ENCODE assay signal across 8 mouse cellular contexts in the genomic region with DNA sequence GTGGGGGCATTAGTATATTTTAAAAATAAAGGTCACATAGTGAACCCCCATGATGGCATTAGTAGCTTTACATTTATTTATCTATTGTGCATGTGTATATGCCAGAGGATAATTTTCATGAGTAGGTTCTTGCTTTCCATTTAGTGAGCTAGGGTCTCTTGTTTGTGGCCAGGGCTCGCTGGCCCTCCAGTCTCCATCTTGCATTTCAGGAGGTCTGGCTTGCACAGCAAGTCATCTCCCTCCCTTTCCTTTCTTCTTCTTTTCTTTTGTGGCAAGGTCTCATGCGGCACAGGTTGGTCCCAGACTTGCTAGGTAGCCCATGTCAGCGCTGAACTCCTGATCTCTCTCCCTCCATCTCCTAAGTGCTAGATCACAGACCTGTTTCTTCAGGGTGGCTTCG. TPM values are rescaled to one million over a fixed set of nuclear protein-coding genes. Genes with fewer than 3 reads are reported as not detected.
DNase-seq lines count a peak whose midpoint lies in the region; ATAC-seq and TF ChIP-seq lines count a peak whose summit lies in the region.

No protein-coding gene starts in this region.

- 0 out of 2 replicates have a peak overlapping the region, but pooled peaks have one; percentile 19 for H3K27ac ChIP-seq in embryonic facial prominence, embryonic 12.5 days
- peak overlapping the region; percentile 97; the same call in 1 of the 2 replicates for H3K27ac ChIP-seq in limb, embryonic 12.5 days
- H3K27ac ChIP-seq in stomach, postnatal 0 days (replicated peaks) = no peak overlapping the region

- peak overlapping the region; percentile 86 for H3K4me3 ChIP-seq in embryonic facial prominence, embryonic 12.5 days
- H3K4me3 ChIP-seq in limb, embryonic 12.5 days (replicated peaks) = peak overlapping the region; percentile 81
- H3K4me3 ChIP-seq in stomach, postnatal 0 days (ENCODE audit: low read depth, low read length) = peak overlapping the region; percentile 98

- no peaks in the 10 kb centered on the region for H3K36me3 ChIP-seq in embryonic facial prominence, embryonic 12.5 days
- H3K36me3 ChIP-seq in limb, embryonic 12.5 days = no peaks in the 10 kb centered on the region
- H3K36me3 ChIP-seq in stomach, postnatal 0 days (ENCODE audit: control insufficient read depth, insufficient read depth, low read length) = no peaks in the 10 kb centered on the region

- peak overlapping the region; percentile 52 for H3K4me2 ChIP-seq in embryonic facial prominence, embryonic 12.5 days (replicated peaks)
- peak overlapping the region; percentile 63 for H3K4me2 ChIP-seq in limb, embryonic 12.5 days
- peak overlapping the region; percentile 60 for H3K4me2 ChIP-seq in stomach, postnatal 0 days (replicated peaks; ENCODE audit: low read depth)

- no peaks in the 10 kb centered on the region for H3K9me3 ChIP-seq in embryonic facial prominence, embryonic 12.5 days
- no peaks in the 10 kb centered on the region for H3K9me3 ChIP-seq in limb, embryonic 12.5 days
- H3K9me3 ChIP-seq in stomach, postnatal 0 days (ENCODE audit: control insufficient read depth, low read length) = no peaks in the 10 kb centered on the region

- ATAC-seq in embryonic facial prominence, embryonic 12.5 days (ENCODE audit: insufficient number of reproducible peaks, insufficient read depth, low FRiP score, low TSS enrichment) = no peak
- no peak for ATAC-seq in limb, embryonic 12.5 days (ENCODE audit: insufficient number of reproducible peaks, insufficient read depth, low FRiP score, low TSS enrichment, low read depth)
- ATAC-seq in stomach, postnatal 0 days (ENCODE audit: low FRiP score, low TSS enrichment) = no peak
- ATAC-seq in granulocyte monocyte progenitor cell, adult 5-6 weeks (replicated peaks; ENCODE audit: poor library complexity, severe bottlenecking) = no peak

- peaks cover 7% of the 10 kb centered on the region; the same call in 1 of the 2 replicates for H3K4me1 ChIP-seq in embryonic facial prominence, embryonic 12.5 days
- H3K4me1 ChIP-seq in limb, embryonic 12.5 days (replicated peaks) = 0 out of 2 replicates have a peak, but pooled peaks cover 8% of the 10 kb centered on the region
- H3K4me1 ChIP-seq in stomach, postnatal 0 days (replicated peaks; ENCODE audit: control insufficient read depth, insufficient read depth) = no peaks in the 10 kb centered on the region

- no peak for TF ChIP-seq EP300 in stomach, postnatal 0 days (optimal IDR thresholded peaks at IDR 0.05)

- peak; percentile 28 for DNase-seq in cerebellum, adult 9-10 months
- DNase-seq in cerebellum, postnatal 4 days (ENCODE audit: low spot score in 2 of 2) = no peak
- peak; percentile 28 for DNase-seq in 416B (ENCODE audit: low read depth)
- DNase-seq in stomach, postnatal 0 days (ENCODE audit: low spot score) = peak; percentile 29
- DNase-seq in layer of hippocampus, adult 18-20 months (ENCODE audit: low spot score in 2 of 2) = no peak

- peak overlapping the region; percentile 24; the same call in 1 of the 2 replicates for H3K9ac ChIP-seq in embryonic facial prominence, embryonic 12.5 days
- H3K9ac ChIP-seq in limb, embryonic 12.5 days (replicated peaks) = peak overlapping the region; percentile 31; the same call in 1 of the 2 replicates
- H3K9ac ChIP-seq in stomach, postnatal 0 days (ENCODE audit: low read length) = no peak overlapping the region

- H3K27me3 ChIP-seq in embryonic facial prominence, embryonic 12.5 days = no peaks in the 10 kb centered on the region
- H3K27me3 ChIP-seq in limb, embryonic 12.5 days = no peaks in the 10 kb centered on the region
- H3K27me3 ChIP-seq in stomach, postnatal 0 days (ENCODE audit: control insufficient read depth, insufficient read depth, low read length) = no peaks in the 10 kb centered on the region

- 26% methylated on average over 4 of the region's 4 CpGs for WGBS in embryonic facial prominence, embryonic 12.5 days
- 22% methylated on average over 4 of the region's 4 CpGs for WGBS in limb, embryonic 12.5 days
- WGBS in stomach, postnatal 0 days = 19% methylated on average over 4 of the region's 4 CpGs

- no peak for TF ChIP-seq CTCF in stomach, postnatal 0 days (IDR thresholded peaks at IDR 0.05; ENCODE audit: low read depth)

RNA-seq across cellular contexts. Expression of a gene that starts 1.0 kb away (rescaled TPM):
- 10.6 and 10.9 TPM in 2 replicates for polyA plus RNA-seq in embryonic facial prominence, embryonic 12.5 days (2016; fragmentation: Nextera tagmentation; extraction: Ambion mirVana)
- polyA plus RNA-seq in limb, embryonic 12.5 days (2016; fragmentation: Nextera tagmentation; extraction: Ambion mirVana) = 9.0 and 10.8 TPM in 2 replicates
- polyA plus RNA-seq in stomach, postnatal 0 days (2015; fragmentation: Nextera tagmentation; extraction: Ambion mirVana) = 4.7 and 5.0 TPM in 2 replicates
- total RNA-seq in layer of hippocampus, adult 18-20 months (2021) = 10 to 100 TPM; 20.1 to 21.2 TPM
- 9.5 and 12.0 TPM in 2 replicates for total RNA-seq in granulocyte monocyte progenitor cell, adult 5-6 weeks (2014; fragmentation: Nextera tagmentation)
- 9.7 and 12.7 TPM in 2 replicates for total RNA-seq in granulocyte monocyte progenitor cell, adult 5-6 weeks (2017)

Comparison
In these comparisons a context has a peak if more than half of its experiments do, and no peak if none do; other contexts are left out.
1. DNase-seq: peak in cerebellum, adult 9-10 months (single experiment), 416B (single experiment) and stomach, postnatal 0 days (single experiment); none in cerebellum, postnatal 4 days (0 of 2) and layer of hippocampus, adult 18-20 months (0 of 2).
2. Peak in every context shown above with its lines, with median percentiles within 50 percentile points of each other: H3K4me2 ChIP-seq and H3K4me3 ChIP-seq.